9 mouse cellular contexts compared by ENCODE assay signal in genomic region chr2:173426191-173427065, GRCm38 (mm10).
A peak's percentile ranks its signal among the peaks of the same experiment; 100 is the strongest.
DNase-seq lines count a peak whose midpoint lies in the region; ATAC-seq and TF ChIP-seq lines count a peak whose summit lies in the region.
"Had no signal": no experiment of that assay in that cellular context is flagged by ENCODE, and none has a peak within 500 bp of the region (broad histone marks: within the 10 kb centered on the region; RNA-seq: fewer than 3 reads in every experiment).

No protein-coding gene starts in this region.

- 71% methylated on average over 16 of the region's 16 CpGs for WGBS in embryonic facial prominence, embryonic 10.5 days
- WGBS in hindbrain, postnatal 0 days = 53% methylated on average over 16 of the region's 16 CpGs
- 74% methylated on average over 16 of the region's 16 CpGs for WGBS in kidney, embryonic 14.5 days

- H3K9ac ChIP-seq in hindbrain, postnatal 0 days (replicated peaks; ENCODE audit: low read length) = no peak overlapping the region
- no peak overlapping the region; the same call in 1 of the 2 replicates for H3K9ac ChIP-seq in kidney, embryonic 14.5 days (ENCODE audit: low read depth, low read length)
- H3K9ac ChIP-seq: embryonic facial prominence, embryonic 12.5 days had no signal

- H3K27me3 ChIP-seq in embryonic facial prominence, embryonic 10.5 days (replicated peaks; ENCODE audit: low read depth, poor library complexity, severe bottlenecking) = no peaks in the 10 kb centered on the region
- H3K27me3 ChIP-seq in hindbrain, postnatal 0 days (ENCODE audit: insufficient read depth, low read length) = no peaks in the 10 kb centered on the region
- no peaks in the 10 kb centered on the region for H3K27me3 ChIP-seq in kidney, embryonic 14.5 days (ENCODE audit: control insufficient read depth, insufficient read depth, low read length)
- H3K27me3 ChIP-seq: embryonic facial prominence, embryonic 12.5 days had no signal

- H3K4me3 ChIP-seq in embryonic facial prominence, embryonic 10.5 days = no peak overlapping the region
- H3K4me3 ChIP-seq in hindbrain, postnatal 0 days (ENCODE audit: low read length) = no peak overlapping the region
- no peak overlapping the region for H3K4me3 ChIP-seq in kidney, embryonic 14.5 days (ENCODE audit: low read length)
- H3K4me3 ChIP-seq: embryonic facial prominence, embryonic 12.5 days had no signal

- DNase-seq in layer of hippocampus, adult 9-11 months = peak; percentile 26
- no peak for DNase-seq in layer of hippocampus, adult 11-12 months (ENCODE audit: low spot score)
- no peak for DNase-seq in embryonic facial prominence, embryonic 10.5 days (ENCODE audit: low spot score)
- DNase-seq in hindbrain, postnatal 0 days (ENCODE audit: low spot score) = peak; percentile 31
- DNase-seq in natural killer cell, adult 2 months (ENCODE audit: low spot score in 2 of 2) = peak; percentile 42 to 55
- DNase-seq in cerebellum, adult 9-11 months = no peak
- DNase-seq in heart, adult 9 months (ENCODE audit: low spot score in 2 of 2) = no peak

- H3K9me3 ChIP-seq in embryonic facial prominence, embryonic 10.5 days = no peaks in the 10 kb centered on the region
- H3K9me3 ChIP-seq in hindbrain, postnatal 0 days (ENCODE audit: low read length) = no peaks in the 10 kb centered on the region
- H3K9me3 ChIP-seq in kidney, embryonic 14.5 days (ENCODE audit: control insufficient read depth, low read length) = no peaks in the 10 kb centered on the region
- H3K9me3 ChIP-seq: embryonic facial prominence, embryonic 12.5 days had no signal

- H3K4me1 ChIP-seq in embryonic facial prominence, embryonic 10.5 days = peaks cover 8% of the 10 kb centered on the region
- no peaks in the 10 kb centered on the region for H3K4me1 ChIP-seq in hindbrain, postnatal 0 days (ENCODE audit: insufficient read depth, low read length)
- H3K4me1 ChIP-seq in kidney, embryonic 14.5 days (ENCODE audit: control insufficient read depth, insufficient read depth, low read length) = 0 out of 2 replicates have a peak, but pooled peaks cover 3% of the 10 kb centered on the region

- no peaks in the 10 kb centered on the region for H3K36me3 ChIP-seq in embryonic facial prominence, embryonic 10.5 days (replicated peaks)
- H3K36me3 ChIP-seq in hindbrain, postnatal 0 days (ENCODE audit: insufficient read depth, low read length) = no peaks in the 10 kb centered on the region
- no peaks in the 10 kb centered on the region for H3K36me3 ChIP-seq in kidney, embryonic 14.5 days (ENCODE audit: control insufficient read depth, insufficient read depth, low read length)
- H3K36me3 ChIP-seq: embryonic facial prominence, embryonic 12.5 days had no signal

- ATAC-seq in hindbrain, postnatal 0 days = peak; percentile 27; the same call in 1 of the 2 replicates
- ATAC-seq in kidney, embryonic 14.5 days (ENCODE audit: low FRiP score, low TSS enrichment) = no peak

- no peak overlapping the region for H3K4me2 ChIP-seq in hindbrain, postnatal 0 days (ENCODE audit: low read depth, low read length)
- H3K4me2 ChIP-seq in kidney, embryonic 14.5 days (replicated peaks; ENCODE audit: low read depth, low read length) = no peak overlapping the region
- H3K4me2 ChIP-seq: embryonic facial prominence, embryonic 12.5 days had no signal

- TF ChIP-seq CTCF in hindbrain, postnatal 0 days (IDR thresholded peaks at IDR 0.05; ENCODE audit: low read depth) = no peak

- H3K27ac ChIP-seq in embryonic facial prominence, embryonic 10.5 days (replicated peaks) = peak overlapping the region; percentile 24; the same call in 1 of the 2 replicates
- no peak overlapping the region for H3K27ac ChIP-seq in hindbrain, postnatal 0 days
- H3K27ac ChIP-seq in kidney, embryonic 14.5 days (ENCODE audit: low read depth, low read length) = no peak overlapping the region
- H3K27ac ChIP-seq: embryonic facial prominence, embryonic 12.5 days had no signal

Comparison
In these comparisons a context has a peak if more than half of its experiments do, and no peak if none do; other contexts are left out.
1. DNase-seq: peak in layer of hippocampus, adult 9-11 months (single experiment), hindbrain, postnatal 0 days (single experiment) and natural killer cell, adult 2 months (2 of 2); none in layer of hippocampus, adult 11-12 months (single experiment), embryonic facial prominence, embryonic 10.5 days (single experiment), cerebellum, adult 9-11 months (single experiment) and heart, adult 9 months (0 of 2).